Mouse (Mus musculus) intestine, postnatal 0 days (tissue): ENCODE data around the gene Dusp27. TPM values are rescaled to one million over a fixed set of nuclear protein-coding genes. Genes with fewer than 3 reads are reported as not detected.

ENCODE experiments used
- ATAC-seq: fragments of 200-750 bp; cut with Nextera tagmentation; 2 replicates; pipeline ENCODE4 v1.8.0; 2017; ENCODE audit warnings: mild to moderate bottlenecking, moderate TSS enrichment, moderate library complexity
- H3K27ac ChIP-seq: fragments of 300-500 bp; sonication (generic); 2 replicates; pipeline ENCODE4 v1.5.1; 2014; ENCODE audit warnings: mild to moderate bottlenecking, low read depth, low read length, moderate library complexity
- H3K27me3 ChIP-seq: fragments of 300-500 bp; sonication (generic); replicated peaks from 2 replicates; pipeline ENCODE4 v1.6.1; 2014; ENCODE audit warnings: low read length, mixed read lengths; ENCODE audit not compliant: control insufficient read depth, insufficient read depth
- H3K36me3 ChIP-seq: fragments of 300-500 bp; sonication (generic); 2 replicates; pipeline ENCODE4 v1.6.1; 2014; ENCODE audit warnings: mild to moderate bottlenecking, moderate library complexity; ENCODE audit not compliant: control insufficient read depth, insufficient read depth
- H3K4me1 ChIP-seq: fragments of 300-500 bp; sonication (generic); replicated peaks from 2 replicates; pipeline ENCODE4 v1.6.1; 2014; ENCODE audit warnings: antibody characterized with exemption, low read length, mixed read lengths; ENCODE audit not compliant: control insufficient read depth, insufficient read depth
- H3K4me2 ChIP-seq: fragments of 300-500 bp; sonication (generic); replicated peaks from 2 replicates; pipeline ENCODE4 v1.6.1; 2014; ENCODE audit warnings: low read depth, mild to moderate bottlenecking, moderate library complexity
- H3K4me3 ChIP-seq: fragments of 300-500 bp; sonication (generic); 2 replicates; pipeline ENCODE4 v1.5.1; 2014; ENCODE audit warnings: low read depth, low read length
- H3K9ac ChIP-seq: fragments of 300-500 bp; sonication (generic); 2 replicates; pipeline ENCODE4 v1.6.1; 2014; ENCODE audit warnings: mild to moderate bottlenecking, low read depth, low read length
- H3K9me3 ChIP-seq: fragments of 300-500 bp; sonication (generic); 2 replicates; pipeline ENCODE4 v1.6.1; 2016; ENCODE audit warnings: mixed run types; ENCODE audit not compliant: control insufficient read depth
- CTCF ChIP-seq: sonication (generic); IDR thresholded peaks from 2 replicates; pipeline ENCODE4 v1.5.1; 2016; ENCODE audit warnings: low read depth, mild to moderate bottlenecking, control low read depth, antibody characterized with exemption, moderate library complexity
- WGBS: fragments of 180-500 bp; shearing (Covaris S2); extraction: QIAGEN DNeasy Blood & Tissue Kit; methylation state at CpG from one replicate; pipeline ENCODE4 v1.1.7; 2014; 5-methylcytosine and 5-hydroxymethylcytosine counted together
- polyA plus RNA-seq: library from polyadenylated mRNA; unstranded; fragments of >200 nt; fragmentation: Nextera tagmentation; extraction: Ambion mirVana; gene quantifications from 2 replicates; pipeline ENCODE4 v1.2.1, GENCODE M21; 2015

The Dusp27 gene
- polyA plus RNA-seq, 1 experiment from 2014 or later = 0.99 TPM

DNA sequence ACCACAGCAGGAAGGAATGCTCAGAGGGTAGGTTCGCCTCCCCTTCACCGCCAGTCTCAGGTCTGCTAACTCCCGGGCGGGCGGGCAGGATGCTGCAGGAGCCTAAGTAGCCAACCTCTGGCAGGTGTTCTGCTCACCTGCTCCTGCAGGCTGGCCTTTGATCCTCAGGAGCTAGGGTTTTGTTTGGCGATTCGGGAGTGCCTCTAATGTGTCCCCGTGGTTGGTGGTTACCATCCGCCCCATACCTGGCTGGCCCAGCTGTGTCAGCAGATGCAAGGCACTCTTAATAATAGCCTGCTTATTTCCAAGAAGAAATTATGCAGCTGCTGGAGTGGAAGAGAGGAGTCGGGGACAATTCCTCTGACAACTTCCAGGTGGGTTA, 27.4 kb upstream of the Dusp27 start:
- Histone ChIP-seq H3K27me3 (no peaks in the 10 kb centered on the region), H3K4me3 (no peak overlapping the region), H3K9ac (no peak overlapping the region), H3K9me3 (no peaks in the 10 kb centered on the region), H3K4me1 (peaks cover 5% of the 10 kb centered on the region; the same call in 1 of the 2 replicates), H3K27ac (no peak overlapping the region), H3K36me3 (peaks cover 14% of the 10 kb centered on the region; the same call in 1 of the 2 replicates), H3K4me2 (no peak overlapping the region)
- TF ChIP-seq CTCF = no peak
- WGBS = 32% methylated on average over 10 of the region's 10 CpGs
- peak; percentile 73 for ATAC-seq

DNA sequence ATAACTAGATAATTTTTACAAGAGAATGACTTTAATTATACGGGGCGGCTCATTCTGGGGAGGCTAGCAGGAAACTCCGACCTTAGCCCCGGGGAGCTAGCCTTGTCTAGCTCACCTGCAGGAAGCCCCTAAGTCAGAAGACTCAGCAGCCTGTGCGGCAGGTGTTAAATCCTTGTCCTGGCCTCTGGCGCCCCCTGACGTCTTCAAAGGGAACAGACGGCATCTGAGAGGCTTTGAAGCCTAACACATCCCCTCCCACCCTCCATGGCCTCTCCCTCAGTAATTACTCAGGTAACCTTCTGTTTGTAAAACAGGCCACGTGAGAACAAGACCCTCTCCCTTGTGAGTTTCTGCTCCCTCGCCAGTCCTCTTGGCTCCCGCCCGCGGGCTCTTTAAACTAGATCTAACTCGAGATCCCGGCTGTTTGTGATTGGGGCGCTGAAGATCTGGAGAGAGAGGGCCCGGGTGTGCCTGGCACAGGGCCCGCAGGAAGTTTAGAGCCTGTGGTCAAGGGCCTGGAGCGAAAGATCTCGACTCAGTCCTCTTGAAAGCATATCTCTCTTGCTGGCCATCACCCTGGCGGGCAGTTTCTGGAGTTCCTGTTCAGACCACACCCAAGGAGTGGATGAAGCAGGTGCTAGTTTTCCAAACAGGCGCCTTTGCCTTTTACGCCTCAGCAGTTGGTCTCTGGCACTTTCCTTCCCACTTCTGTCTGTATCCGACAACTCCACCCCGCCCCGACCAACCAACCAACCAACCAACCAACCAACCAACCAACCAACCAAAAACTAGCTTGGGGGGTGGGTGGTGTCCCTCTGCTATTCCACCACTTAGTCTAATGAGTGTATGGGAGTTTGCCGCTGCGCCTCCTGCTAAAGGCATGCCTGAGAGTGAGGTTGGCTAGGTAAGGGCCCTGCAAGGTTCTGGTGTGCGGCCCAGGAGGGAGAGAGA, 26.7 kb upstream of the Dusp27 start:
- H3K9me3 ChIP-seq = no peaks in the 10 kb centered on the region
- peak overlapping the region; percentile 11; the same call in 1 of the 2 replicates for H3K4me3 ChIP-seq
- peaks cover 5% of the 10 kb centered on the region; the same call in 1 of the 2 replicates for H3K4me1 ChIP-seq
- H3K36me3 ChIP-seq = peaks cover 14% of the 10 kb centered on the region; the same call in 1 of the 2 replicates
- H3K27ac ChIP-seq = no peak overlapping the region
- no peak overlapping the region for H3K9ac ChIP-seq
- 14% methylated on average over 29 of the region's 29 CpGs for WGBS
- ATAC-seq = peak; percentile 55
- peak; percentile 95 for TF ChIP-seq CTCF
- peak overlapping the region; percentile 43; the same call in 1 of the 2 replicates for H3K4me2 ChIP-seq
- no peaks in the 10 kb centered on the region for H3K27me3 ChIP-seq

DNA sequence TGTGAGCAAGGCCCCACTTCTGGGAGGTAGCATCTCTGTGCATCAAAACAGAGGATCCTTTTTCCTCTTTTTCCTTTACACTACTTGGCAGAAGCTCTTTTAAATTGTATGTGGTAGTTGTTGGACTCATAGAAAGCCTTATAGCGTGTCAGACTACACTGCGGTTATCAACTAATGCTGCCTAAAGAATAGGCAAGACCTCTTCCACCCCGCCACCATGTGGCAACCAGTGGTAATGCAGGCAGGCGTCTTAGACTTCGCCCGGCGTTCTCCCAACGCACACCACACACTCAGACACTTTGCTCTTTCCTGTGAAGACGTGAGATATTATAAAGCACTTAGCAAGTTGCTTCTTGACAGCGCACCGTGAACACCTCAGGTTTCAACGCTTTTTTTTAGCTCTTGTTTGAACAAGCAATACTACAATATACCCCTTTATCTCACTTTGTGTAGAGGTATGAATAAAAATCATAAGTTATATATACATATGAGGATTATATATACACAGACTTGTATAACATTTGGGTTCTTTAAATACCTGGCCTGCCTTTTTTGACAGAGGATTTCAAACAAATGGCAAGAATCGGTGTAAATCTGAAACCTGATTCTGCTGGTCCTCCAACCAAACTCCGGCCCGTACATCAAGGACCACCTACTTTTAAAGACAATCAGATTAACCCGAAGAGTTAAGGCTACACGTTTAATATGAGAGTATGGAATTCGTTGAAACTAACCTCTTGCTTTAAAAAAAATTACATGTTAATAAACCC, 25.8 kb upstream of the Dusp27 start:
- TF ChIP-seq CTCF = peak; percentile 97
- Histone ChIP-seq H3K4me3 (no peak overlapping the region), H3K36me3 (peaks cover 9% of the 10 kb centered on the region; the same call in 1 of the 2 replicates), H3K4me1 (peaks cover 5% of the 10 kb centered on the region; the same call in 1 of the 2 replicates), H3K9me3 (no peaks in the 10 kb centered on the region), H3K27me3 (no peaks in the 10 kb centered on the region), H3K9ac (no peak overlapping the region), H3K4me2 (no peak overlapping the region; the same call in 1 of the 2 replicates), H3K27ac (no peak overlapping the region)
- ATAC-seq = peak; percentile 52
- 12% methylated on average over 18 of the region's 18 CpGs for WGBS

DNA sequence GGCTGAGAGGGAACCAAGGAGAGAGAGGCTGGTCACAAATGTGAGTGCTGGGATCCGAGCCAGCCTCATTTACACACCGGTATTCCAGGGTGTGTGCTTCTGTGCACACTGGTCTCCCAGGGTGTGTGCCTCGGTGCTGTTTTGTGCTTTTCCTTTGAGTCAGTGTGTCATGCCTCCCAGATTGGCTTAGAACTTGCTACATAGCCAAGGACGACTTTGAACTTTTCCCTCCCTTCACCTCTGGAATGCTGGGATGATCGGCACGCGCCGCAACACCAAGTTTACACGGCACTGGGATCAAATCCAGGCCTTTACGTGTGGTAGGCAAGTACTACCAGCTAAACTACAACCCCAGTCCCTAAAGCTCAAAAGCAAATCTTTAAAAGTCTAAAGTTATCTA, 24.3 kb upstream of the Dusp27 start:
- Histone ChIP-seq H3K4me1 (peaks cover 5% of the 10 kb centered on the region; the same call in 1 of the 2 replicates), H3K4me3 (no peak overlapping the region), H3K27ac (no peak overlapping the region), H3K9ac (no peak overlapping the region), H3K9me3 (no peaks in the 10 kb centered on the region), H3K27me3 (no peaks in the 10 kb centered on the region), H3K4me2 (no peak overlapping the region), H3K36me3 (peaks cover 8% of the 10 kb centered on the region; the same call in 1 of the 2 replicates)
- TF ChIP-seq CTCF = no peak
- ATAC-seq = no peak
- 95% methylated on average over 10 of the region's 10 CpGs for WGBS

DNA sequence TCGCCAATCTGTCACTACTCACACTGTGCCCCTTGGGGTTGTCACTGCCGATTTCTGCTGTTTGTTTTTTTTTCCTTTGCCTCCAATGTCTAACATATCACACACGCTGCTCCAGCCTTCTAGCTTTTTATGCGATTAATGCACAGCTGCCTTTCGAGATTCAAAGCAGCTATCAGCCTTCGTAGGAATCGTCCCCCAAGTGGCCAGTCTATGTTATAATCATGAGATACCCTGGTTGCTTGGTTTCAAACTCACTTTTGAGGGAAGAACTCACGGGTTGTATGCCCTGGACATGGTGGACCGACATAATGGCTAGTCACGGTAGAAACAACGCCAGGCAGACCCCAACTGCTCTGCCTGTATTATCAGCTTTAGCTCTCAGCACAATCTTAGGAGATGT, 23.6 kb upstream of the Dusp27 start:
- no peaks in the 10 kb centered on the region for H3K27me3 ChIP-seq
- no peak for ATAC-seq
- no peak overlapping the region for H3K9ac ChIP-seq
- no peaks in the 10 kb centered on the region for H3K9me3 ChIP-seq
- no peak overlapping the region for H3K4me2 ChIP-seq
- H3K4me3 ChIP-seq = no peak overlapping the region
- no peak overlapping the region for H3K27ac ChIP-seq
- WGBS = 66% methylated on average over 11 of the region's 11 CpGs
- H3K4me1 ChIP-seq = peaks cover 5% of the 10 kb centered on the region; the same call in 1 of the 2 replicates
- H3K36me3 ChIP-seq = peaks cover 8% of the 10 kb centered on the region; the same call in 1 of the 2 replicates
- peak; percentile 47 for TF ChIP-seq CTCF

DNA sequence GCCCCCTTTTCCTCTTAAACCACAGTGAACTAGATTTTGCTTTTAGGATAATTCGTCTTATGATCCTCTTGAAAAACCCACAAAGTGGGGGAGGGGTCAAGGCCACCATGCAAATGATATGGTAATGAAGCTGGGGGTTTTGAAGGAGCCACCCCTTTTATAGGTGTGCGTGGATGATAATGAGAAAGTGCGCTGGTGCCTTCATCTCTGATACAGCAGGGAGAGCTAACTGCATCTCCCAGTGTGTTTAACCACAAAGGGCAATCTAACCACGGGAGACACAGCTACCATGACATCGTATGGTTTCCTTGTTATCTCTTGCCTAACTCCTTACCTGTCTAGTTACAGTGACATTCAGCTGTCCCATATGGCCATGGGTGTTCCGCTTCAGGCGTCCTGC, 22.3 kb upstream of the Dusp27 start:
- no peaks in the 10 kb centered on the region for H3K9me3 ChIP-seq
- no peaks in the 10 kb centered on the region for H3K27me3 ChIP-seq
- H3K4me1 ChIP-seq = peaks cover 5% of the 10 kb centered on the region; the same call in 1 of the 2 replicates
- peaks cover 4% of the 10 kb centered on the region; the same call in 1 of the 2 replicates for H3K36me3 ChIP-seq
- no peak overlapping the region for H3K27ac ChIP-seq
- ATAC-seq = no peak
- no peak overlapping the region for H3K9ac ChIP-seq
- WGBS = 74% methylated on average over 7 of the region's 7 CpGs
- TF ChIP-seq CTCF = no peak
- no peak overlapping the region for H3K4me2 ChIP-seq
- H3K4me3 ChIP-seq = no peak overlapping the region
